Mouse (Mus musculus) mouse trophoblast stem cell (cell line): ENCODE data around the gene Nbeal2.

Experiments used
- in situ Hi-C, 2 experiments: fragments of 300-500 bp; cut with MseI, MboI; formaldehyde crosslinking; loops; 2 replicates in 1 of 2; 3 replicates in 1 of 2; pipeline ENCODE4 v1.15.1; 2025

The Nbeal2 gene

DNA sequence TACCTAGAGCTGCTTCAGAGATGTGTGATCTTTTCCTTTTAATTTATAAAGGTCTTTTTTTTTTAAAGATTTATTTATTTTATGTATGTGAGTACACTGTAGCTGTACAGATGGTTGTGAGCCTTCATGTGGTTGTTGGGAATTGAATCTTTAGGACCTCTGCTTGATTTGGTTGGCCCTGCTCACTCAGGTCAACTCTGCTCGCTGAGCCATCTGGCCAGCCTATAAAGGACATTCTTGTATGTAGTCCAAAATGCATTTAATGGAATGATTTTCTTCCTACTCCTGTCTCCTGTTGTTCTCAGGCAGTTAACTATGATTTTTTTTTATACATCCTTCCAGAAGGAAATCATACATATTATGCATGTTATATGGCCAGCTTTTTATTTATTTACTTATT, 70.4 kb downstream of the Nbeal2 start:
- in situ Hi-C loops = loop anchor here in 1 of 2 experiments (25.0 kb wide), 1 partner anchor 396 kb away; no protein-coding TSS in a partner anchor

DNA sequence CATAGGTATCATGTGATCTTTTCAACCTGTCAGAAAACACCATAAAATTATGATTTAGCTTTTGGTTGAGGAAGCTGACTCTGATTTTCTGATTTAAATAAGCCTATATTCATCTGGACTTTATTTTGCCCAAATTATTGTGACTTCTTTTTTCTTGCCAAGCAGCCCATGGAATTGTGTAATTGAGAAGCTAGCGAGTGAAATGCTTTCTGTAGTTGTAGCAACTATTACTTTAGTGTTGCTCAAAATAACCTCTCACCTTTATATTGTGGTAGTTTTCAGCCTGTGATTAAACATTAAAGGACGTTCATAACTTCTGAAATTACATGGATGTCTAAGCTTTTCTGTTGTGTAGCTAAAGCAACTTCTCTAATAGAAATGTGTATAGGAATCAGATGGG, 71.8 kb downstream of the Nbeal2 start:
- in situ Hi-C loops = loop anchor here in 1 of 2 experiments (25.0 kb wide), 1 partner anchor 395 kb away; no protein-coding TSS in a partner anchor
